Mouse (Mus musculus): ENCODE results near the gene Zfp869. TPM values are rescaled to one million over a fixed set of nuclear protein-coding genes. Genes with fewer than 3 reads are reported as not detected.

Zfp869 gene
- polyA plus RNA-seq (2012; rRNA removed), result 18.0 and 18.7 TPM in 2 replicates

DNA sequence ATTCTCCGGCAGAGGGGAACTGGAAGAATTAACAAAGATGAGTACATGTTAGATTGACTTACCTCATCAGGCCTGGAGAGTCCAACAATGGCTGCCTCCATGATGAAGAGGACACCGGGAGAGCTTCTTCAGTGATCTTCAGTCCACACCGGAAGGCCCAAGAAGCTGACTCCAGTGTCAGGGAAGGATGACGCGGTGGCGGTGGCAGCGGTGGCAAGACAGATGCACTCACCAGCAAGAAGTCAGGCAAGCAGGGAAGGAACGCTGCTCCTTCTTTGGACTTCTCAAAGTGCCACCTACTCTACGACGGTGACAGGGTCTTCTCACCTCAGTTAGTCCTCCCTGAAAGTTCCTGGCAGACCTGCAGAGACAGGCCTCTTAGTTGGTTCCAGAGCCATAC, at the start of gene Zfp869:
Gene Zfp869, minus strand, starts transcription at position 101 of the 400 bp plus-strand sequence.

DNA sequence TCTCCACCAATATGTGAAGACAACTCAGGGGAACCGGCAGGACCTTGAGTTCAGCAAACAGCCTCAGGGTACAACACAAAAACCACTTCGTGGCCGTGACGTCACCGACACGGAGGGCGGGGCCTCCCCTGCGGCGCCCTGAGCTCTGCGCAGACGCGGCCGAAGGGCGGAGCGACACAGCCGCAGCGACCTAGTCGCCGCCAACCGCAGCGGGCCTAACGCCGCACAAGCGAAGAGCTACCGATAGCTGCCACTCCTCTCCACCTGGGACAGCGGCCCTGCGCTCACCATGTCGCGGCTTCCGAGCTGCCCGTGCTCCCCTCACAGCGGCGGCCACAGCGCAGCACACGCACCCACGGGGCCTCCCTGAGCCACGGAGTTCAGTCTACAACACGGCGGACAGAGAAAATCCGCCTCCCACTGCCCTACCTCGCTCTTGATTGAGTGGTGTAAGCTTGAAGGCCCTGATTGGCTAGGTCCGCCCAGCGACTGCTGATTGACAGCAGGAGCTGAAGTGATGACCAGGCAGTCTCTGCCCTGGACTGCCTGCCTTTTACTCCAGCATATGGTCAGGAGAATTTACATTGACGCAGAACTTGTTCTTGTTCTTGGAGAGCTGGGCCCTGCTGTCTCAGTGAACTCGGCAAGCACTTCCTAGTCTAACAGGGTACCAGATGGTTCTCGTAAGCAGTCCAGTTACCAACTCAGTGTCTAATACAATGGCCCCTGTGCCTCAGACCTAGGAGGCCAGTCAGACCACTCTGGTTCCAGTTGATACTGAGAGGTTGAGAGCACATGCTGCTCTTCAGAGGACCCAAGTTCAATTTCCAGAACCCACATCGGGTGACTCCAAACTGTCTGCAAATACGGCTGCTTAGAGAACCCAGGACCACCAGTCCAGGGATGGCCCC, 39.3 kb upstream of the Zfp869 start, which contains the start of gene Zfp963:
Gene Zfp963, minus strand, starts transcription at position 427 of the 911 bp plus-strand sequence.

Other genes starting within 250 kb of the Zfp869 start
- 0.05 and 0.15 TPM in 2 replicates for gene Gm7697, start 187.7 kb downstream of the Zfp869 start, polyA plus RNA-seq (2012; rRNA removed)
- 22.2 and 24.8 TPM in 2 replicates for gene Zfp868, start 85.2 kb downstream of the Zfp869 start, polyA plus RNA-seq (2012; rRNA removed)
- 2.1 and 2.2 TPM in 2 replicates for gene Zfp964, start 56.2 kb downstream of the Zfp869 start, polyA plus RNA-seq (2012; rRNA removed)
- 10.6 and 11.1 TPM in 2 replicates for gene Zfp963, start 39.2 kb upstream of the Zfp869 start, polyA plus RNA-seq (2012; rRNA removed)
- 1.2 and 1.7 TPM in 2 replicates for gene Gm20422, start 64.2 kb upstream of the Zfp869 start, polyA plus RNA-seq (2012; rRNA removed)
- gene Atp13a1, start 80.4 kb upstream of the Zfp869 start, polyA plus RNA-seq (2012; rRNA removed), result 79.3 and 80.1 TPM in 2 replicates
- 37.8 and 39.9 TPM in 2 replicates for gene Zfp866, start 80.5 kb upstream of the Zfp869 start, polyA plus RNA-seq (2012; rRNA removed)
- 69.7 and 72.7 TPM in 2 replicates for gene Gmip, start 98.0 kb upstream of the Zfp869 start, polyA plus RNA-seq (2012; rRNA removed)
- gene Lpar2, start 111.7 kb upstream of the Zfp869 start, polyA plus RNA-seq (2012; rRNA removed), result 5.8 and 6.0 TPM in 2 replicates
- 35.2 and 36.1 TPM in 2 replicates for gene Pbx4, start 121.8 kb upstream of the Zfp869 start, polyA plus RNA-seq (2012; rRNA removed)
- gene Cilp2, start 177.0 kb upstream of the Zfp869 start, polyA plus RNA-seq (2012; rRNA removed), result 3.6 and 4.0 TPM in 2 replicates
- 0.35 and 0.53 TPM in 2 replicates for gene Tssk6, start 191.5 kb upstream of the Zfp869 start, polyA plus RNA-seq (2012; rRNA removed)
- gene Ndufa13, start 191.8 kb upstream of the Zfp869 start, polyA plus RNA-seq (2012; rRNA removed), result 111 TPM in 2 replicates
- gene Yjefn3, start 192.0 kb upstream of the Zfp869 start, polyA plus RNA-seq (2012; rRNA removed), result 9.4 and 9.6 TPM in 2 replicates